In the genomic region with DNA sequence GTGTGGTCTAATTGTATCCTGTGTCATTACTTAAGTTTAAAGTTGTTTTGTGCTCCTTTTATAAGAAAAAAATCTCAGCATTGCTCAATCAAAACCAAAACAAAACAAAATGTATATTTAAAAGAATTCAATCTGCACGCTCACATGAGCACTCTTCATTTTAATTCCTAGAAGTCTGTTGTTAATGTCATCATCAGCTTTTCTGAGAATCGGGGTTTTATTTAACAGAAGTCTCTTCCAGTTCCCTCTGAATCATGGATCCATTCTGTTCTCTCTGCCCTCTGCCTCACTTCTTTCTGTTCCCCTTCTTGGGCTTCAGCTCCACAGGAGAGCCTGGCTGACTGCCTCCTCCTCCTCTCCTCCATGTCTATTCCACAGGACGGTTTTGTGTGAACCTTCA, we compare ENCODE assay signal across 21 mouse cellular contexts. TPM values are rescaled to one million over a fixed set of nuclear protein-coding genes. Genes with fewer than 3 reads are reported as not detected.
"Had no signal": no experiment of that assay in that cellular context is flagged by ENCODE, and none has a peak within 500 bp of the region (broad histone marks: within the 10 kb centered on the region; RNA-seq: fewer than 3 reads in every experiment).

No protein-coding gene starts in this region.

- H3K27ac ChIP-seq: liver, embryonic 14.5 days; midbrain, embryonic 10.5 days; midbrain, embryonic 12.5 days; neural tube, embryonic 13.5 days; neural tube, embryonic 15.5 days had no signal

- ATAC-seq: midbrain, embryonic 16.5 days had no signal

- H3K4me3 ChIP-seq: midbrain, embryonic 10.5 days; midbrain, embryonic 12.5 days; myocyte; neural tube, embryonic 13.5 days; neural tube, embryonic 15.5 days had no signal

- DNase-seq: lung, adult 18-20 months; lung, embryonic 14.5 days; lung, postnatal 4 days; midbrain, embryonic 14.5 days; retina, postnatal 1 day; right cerebral cortex, adult 18-20 months; right cerebral cortex, postnatal 25 days; right cerebral cortex, postnatal 4 days; spleen, adult 18-20 months; thymus, adult 2 months; thymus, postnatal 25 days; thymus, postnatal 4 days had no signal

RNA-seq across cellular contexts. Expression of gene Cyp26b1, which starts 49.3 kb away (rescaled TPM):
- total RNA-seq: megakaryocyte, adult 5-6 weeks; megakaryocyte-erythroid progenitor cell, adult 5-6 weeks had no signal
